Mouse (Mus musculus) hindbrain, postnatal 0 days (tissue): ENCODE data around the gene Gm42674. TPM values are rescaled to one million over a fixed set of nuclear protein-coding genes. Genes with fewer than 3 reads are reported as not detected.

Experiments
- ATAC-seq: fragments of 200-750 bp; cut with Nextera tagmentation; 2 replicates; pipeline ENCODE4 v1.8.0; 2017; ENCODE audit warnings: mild to moderate bottlenecking, moderate TSS enrichment, moderate library complexity
- DNase-seq: peaks from one replicate; pipeline ENCODE4 v3.0.0-alpha.2; 2015; ENCODE audit warnings: low spot score
- H3K27ac ChIP-seq: fragments of 300-500 bp; sonication (generic); 2 replicates; pipeline ENCODE4 v1.5.1; 2014; ENCODE audit warnings: mild to moderate bottlenecking
- H3K27me3 ChIP-seq: fragments of 300-500 bp; sonication (generic); 2 replicates; pipeline ENCODE4 v1.6.1; 2014; ENCODE audit warnings: low read length, mixed read lengths; ENCODE audit not compliant: insufficient read depth
- H3K36me3 ChIP-seq: fragments of 300-500 bp; sonication (generic); 2 replicates; pipeline ENCODE4 v1.6.1; 2014; ENCODE audit warnings: low read length, mixed read lengths; ENCODE audit not compliant: insufficient read depth
- H3K4me1 ChIP-seq: fragments of 300-500 bp; sonication (generic); 2 replicates; pipeline ENCODE4 v1.6.1; 2014; ENCODE audit warnings: antibody characterized with exemption, low read length, mixed read lengths; ENCODE audit not compliant: insufficient read depth
- H3K4me2 ChIP-seq: fragments of 300-500 bp; sonication (generic); 2 replicates; pipeline ENCODE4 v1.6.1; 2014; ENCODE audit warnings: low read depth, mild to moderate bottlenecking, low read length, moderate library complexity, mixed read lengths
- H3K4me3 ChIP-seq: fragments of 300-500 bp; sonication (generic); 2 replicates; pipeline ENCODE4 v1.5.1; 2014; ENCODE audit warnings: low read length
- H3K9ac ChIP-seq: fragments of 300-500 bp; sonication (generic); replicated peaks from 2 replicates; pipeline ENCODE4 v1.6.1; 2014; ENCODE audit warnings: mild to moderate bottlenecking, low read length, moderate library complexity, mixed read lengths
- H3K9me3 ChIP-seq: fragments of 300-500 bp; sonication (generic); 2 replicates; pipeline ENCODE4 v1.6.1; 2016; ENCODE audit warnings: low read length, mixed read lengths
- CTCF ChIP-seq: IDR thresholded peaks from 2 replicates; pipeline ENCODE4 v1.5.1; 2016; ENCODE audit warnings: antibody characterized with exemption, control low read depth, low read depth
- WGBS: fragments of 180-500 bp; shearing (Covaris S2); extraction: QIAGEN DNeasy Blood & Tissue Kit; methylation state at CpG from one replicate; pipeline ENCODE4 v1.1.7; 2014; 5-methylcytosine and 5-hydroxymethylcytosine counted together
- polyA plus RNA-seq: library from polyadenylated mRNA; unstranded; fragments of >200 nt; fragmentation: Nextera tagmentation; extraction: Ambion mirVana; gene quantifications from 2 replicates; pipeline ENCODE4 v1.2.1, GENCODE M21; 2015
- total RNA-seq: library from RNA; depleted of rRNA; stranded (reverse); fragments of >200 nt; gene quantifications from 2 replicates; pipeline ENCODE4 v1.2.3, GENCODE M21; 2014

The Gm42674 gene
- total and polyA plus RNA-seq, 2 experiments from 2014 or later: not detected

GRCm38 (mm10) chr3:90604416-90604815, 2.7 kb downstream of the Gm42674 start:
- 40% methylated on average over 4 of the region's 4 CpGs for WGBS
- DNase-seq (peak; percentile 52), ATAC-seq (0 out of 2 replicates have a peak, but pooled peaks have one; percentile 14)
- no peaks in the 10 kb centered on the region for H3K36me3 ChIP-seq
- no peaks in the 10 kb centered on the region for H3K4me1 ChIP-seq
- H3K4me3 ChIP-seq: no peak overlapping the region
- TF ChIP-seq CTCF: no peak
- no peak overlapping the region for H3K27ac ChIP-seq
- H3K27me3 ChIP-seq: no peaks in the 10 kb centered on the region
- no peak overlapping the region for H3K9ac ChIP-seq
- H3K9me3 ChIP-seq: no peaks in the 10 kb centered on the region
- no peak overlapping the region for H3K4me2 ChIP-seq

GRCm38 (mm10) chr3:90605049-90605448, 3.3 kb downstream of the Gm42674 start:
- WGBS: 81% methylated on average over 3 of the region's 3 CpGs
- no peak for TF ChIP-seq CTCF
- Histone ChIP-seq H3K27me3 (no peaks in the 10 kb centered on the region), H3K36me3 (no peaks in the 10 kb centered on the region), H3K4me1 (no peaks in the 10 kb centered on the region), H3K4me2 (no peak overlapping the region), H3K9me3 (no peaks in the 10 kb centered on the region), H3K4me3 (no peak overlapping the region), H3K27ac (no peak overlapping the region), H3K9ac (no peak overlapping the region)
- ATAC-seq (no peak), DNase-seq (no peak)

GRCm38 (mm10) chr3:90605736-90606135, 4.0 kb downstream of the Gm42674 start:
- 93% methylated on average over 2 of the region's 2 CpGs for WGBS
- no peaks in the 10 kb centered on the region for H3K36me3 ChIP-seq
- no peak overlapping the region for H3K4me2 ChIP-seq
- DNase-seq: no peak
- no peak for TF ChIP-seq CTCF
- no peaks in the 10 kb centered on the region for H3K9me3 ChIP-seq
- no peak overlapping the region for H3K27ac ChIP-seq
- ATAC-seq: no peak
- H3K9ac ChIP-seq: no peak overlapping the region
- no peaks in the 10 kb centered on the region for H3K4me1 ChIP-seq
- H3K4me3 ChIP-seq: no peak overlapping the region
- no peaks in the 10 kb centered on the region for H3K27me3 ChIP-seq

- WGBS: 90% methylated on average over 6 of the region's 6 CpGs
- no peaks in the 10 kb centered on the region for H3K9me3 ChIP-seq
Measured at GRCm38 (mm10) chr3:90606185-90606584, 4.5 kb downstream of the Gm42674 start.

GRCm38 (mm10) chr3:90607361-90607760, 5.7 kb downstream of the Gm42674 start:
- TF ChIP-seq CTCF: no peak
- Histone ChIP-seq H3K9ac (no peak overlapping the region), H3K36me3 (no peaks in the 10 kb centered on the region), H3K4me2 (no peak overlapping the region), H3K4me3 (no peak overlapping the region), H3K4me1 (no peaks in the 10 kb centered on the region), H3K9me3 (no peaks in the 10 kb centered on the region), H3K27me3 (no peaks in the 10 kb centered on the region), H3K27ac (no peak overlapping the region)
- 79% methylated on average over 3 of the region's 3 CpGs for WGBS
- DNase-seq (no peak), ATAC-seq (no peak)

More at GRCm38 (mm10) chr3:90606185-90606584, 4.5 kb downstream of the Gm42674 start:
- no peak overlapping the region for H3K4me2 ChIP-seq
- ATAC-seq (no peak), DNase-seq (no peak)
- no peak overlapping the region for H3K4me3 ChIP-seq
- no peak overlapping the region for H3K27ac ChIP-seq
- H3K27me3 ChIP-seq: no peaks in the 10 kb centered on the region
- no peak overlapping the region for H3K9ac ChIP-seq
- TF ChIP-seq CTCF: no peak
- H3K4me1 ChIP-seq: no peaks in the 10 kb centered on the region
- H3K36me3 ChIP-seq: no peaks in the 10 kb centered on the region

GRCm38 (mm10) chr3:90608223-90608622, 6.5 kb downstream of the Gm42674 start, which contains the start of gene S100a5:
Gene S100a5 (plus strand): TSS chr3:90608523.
- Histone ChIP-seq H3K27me3 (no peaks in the 10 kb centered on the region), H3K9me3 (no peaks in the 10 kb centered on the region), H3K36me3 (no peaks in the 10 kb centered on the region), H3K4me2 (no peak within 1 kb of the TSS), H3K4me3 (no peak within 1 kb of the TSS), H3K27ac (no peak within 1 kb of the TSS), H3K9ac (no peak within 1 kb of the TSS), H3K4me1 (0 out of 2 replicates have a peak, but pooled peaks cover 5% of the 10 kb centered on the region)
- 64% methylated on average over 3 of the region's 3 CpGs for WGBS
- TF ChIP-seq CTCF: no peak
- DNase-seq: no peak
- ATAC-seq: no peak

GRCm38 (mm10) chr3:90609102-90609501, 7.4 kb downstream of the Gm42674 start:
- Histone ChIP-seq H3K9me3 (no peaks in the 10 kb centered on the region), H3K9ac (no peak overlapping the region), H3K4me2 (no peak overlapping the region), H3K4me3 (no peak overlapping the region), H3K36me3 (no peaks in the 10 kb centered on the region), H3K27me3 (no peaks in the 10 kb centered on the region), H3K4me1 (0 out of 2 replicates have a peak, but pooled peaks cover 6% of the 10 kb centered on the region), H3K27ac (no peak overlapping the region)
- DNase-seq (no peak), ATAC-seq (no peak)
- no peak for TF ChIP-seq CTCF
